Mouse (Mus musculus): Measurements from ENCODE around the gene Gm11938.
"Not testable (repeated sequence)": the region's sequence is repeated elsewhere in the genome, so short reads cannot be mapped to it uniquely, and the experiment has no call there.

Gene Gm11938

DNA sequence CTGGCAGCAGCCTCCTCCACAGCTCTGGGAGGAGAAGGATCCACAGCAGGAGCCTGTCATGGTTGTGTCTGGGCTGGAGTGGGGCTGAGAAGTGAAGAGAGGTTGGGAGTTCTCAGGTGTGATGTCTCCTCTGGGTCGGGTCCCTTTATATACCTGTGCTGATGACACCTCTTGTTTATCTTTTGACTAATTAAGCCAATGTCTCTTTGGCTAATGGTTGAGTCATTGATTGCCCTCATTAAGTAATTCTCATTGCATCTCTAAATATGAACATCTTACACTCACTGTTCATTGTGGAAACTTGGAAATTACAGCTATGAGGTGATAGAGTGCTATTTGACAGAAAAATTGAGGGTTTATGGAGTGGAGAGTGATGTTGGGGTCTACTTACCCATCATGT is at the start of gene Gm11938:
Gene Gm11938 (minus strand): TSS at position 101 of the 400 bp plus-strand sequence.
- DNase-seq: not testable (repeated sequence)

DNA sequence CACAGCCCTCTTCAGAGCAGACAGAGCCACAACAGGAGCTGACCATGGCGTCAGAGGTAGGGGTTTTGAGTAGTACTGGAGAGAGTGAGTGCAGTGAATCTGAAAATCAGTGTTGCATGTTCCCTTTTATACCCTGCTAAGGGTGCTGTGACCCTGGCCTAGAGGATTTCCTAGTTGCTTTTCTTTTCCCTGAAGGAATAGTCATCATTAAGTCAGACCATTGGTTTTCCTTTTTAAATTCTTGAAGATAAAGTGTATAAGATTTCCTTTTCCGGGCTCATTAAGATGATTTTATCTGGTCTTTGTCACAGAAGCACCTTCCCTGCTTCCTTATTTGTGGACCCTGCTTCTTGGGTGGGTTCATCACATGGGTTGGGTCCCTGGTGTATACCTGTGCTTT is 47.0 kb upstream of the Gm11938 start, which contains the start of gene Gm11555:
Gene Gm11555 (minus strand): TSS at position 101 of the 400 bp plus-strand sequence.
- DNase-seq: no peak

DNA sequence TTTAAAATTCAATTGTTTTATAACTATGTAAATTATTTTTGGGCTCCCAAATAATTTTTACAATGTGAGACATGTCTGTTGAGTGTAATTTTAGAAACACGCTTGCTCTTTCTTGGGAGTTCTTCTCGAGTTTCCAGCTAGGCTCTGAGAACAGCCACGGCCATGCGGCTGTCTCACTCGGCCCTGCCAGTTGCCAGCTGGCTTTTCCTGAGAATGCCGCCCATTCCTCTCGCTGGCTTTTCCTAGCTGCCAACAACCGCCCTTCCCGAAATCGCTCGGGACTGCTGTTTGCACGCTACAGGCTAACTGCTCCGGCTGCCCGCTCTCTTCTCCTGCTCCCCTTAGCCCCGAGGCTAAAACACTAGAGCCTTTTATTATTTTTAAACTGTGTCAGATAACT is 43.3 kb upstream of the Gm11938 start:
- no peak for DNase-seq

DNA sequence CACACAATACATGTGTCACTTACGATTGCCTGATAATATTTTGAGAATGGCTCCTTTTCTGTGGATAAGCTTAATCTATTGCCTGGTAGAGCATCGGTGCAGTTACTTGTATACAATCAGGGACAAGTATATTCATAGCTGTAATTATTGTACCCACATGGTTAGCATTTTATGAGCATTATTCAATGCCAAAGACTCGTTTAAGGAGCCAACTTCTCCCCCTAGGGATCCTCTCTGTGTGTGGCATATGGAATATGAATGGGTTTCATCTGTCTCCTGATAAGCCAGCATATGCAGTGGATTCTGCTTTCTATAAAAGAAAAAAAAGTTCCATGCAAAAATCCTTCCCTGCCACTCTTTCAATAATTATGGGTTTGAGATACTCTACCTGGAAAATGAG is 41.2 kb upstream of the Gm11938 start:
- DNase-seq: no peak

DNA sequence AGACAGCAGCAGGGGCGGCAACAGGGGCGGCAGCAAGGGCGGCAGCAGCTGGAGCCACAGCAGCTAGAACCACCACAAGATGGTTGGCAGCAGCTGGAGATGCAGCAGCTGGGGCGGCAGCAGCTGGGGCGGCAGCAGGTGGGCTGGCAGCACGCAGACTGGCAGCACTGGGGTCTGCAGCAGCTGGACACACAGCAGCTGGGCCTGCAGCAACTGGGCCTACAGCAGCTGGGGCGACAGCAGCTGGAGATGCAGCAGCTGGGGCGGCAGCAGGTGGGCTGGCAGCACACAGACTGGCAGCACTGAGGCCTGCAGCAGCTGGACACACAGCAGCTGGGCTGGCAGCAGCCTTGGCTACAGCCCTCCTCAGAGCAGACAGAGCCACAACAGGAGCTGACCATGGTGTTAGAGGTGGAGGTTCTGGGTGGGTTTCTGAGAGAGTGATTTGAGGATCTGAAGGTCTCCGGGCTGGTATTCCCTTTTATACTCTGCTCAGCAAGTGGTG is 40.6 kb upstream of the Gm11938 start, which contains the start of gene Krtap4-7:
Gene Krtap4-7 (minus strand): TSS at position 455 of the 505 bp plus-strand sequence.
- not testable (repeated sequence) for DNase-seq

DNA sequence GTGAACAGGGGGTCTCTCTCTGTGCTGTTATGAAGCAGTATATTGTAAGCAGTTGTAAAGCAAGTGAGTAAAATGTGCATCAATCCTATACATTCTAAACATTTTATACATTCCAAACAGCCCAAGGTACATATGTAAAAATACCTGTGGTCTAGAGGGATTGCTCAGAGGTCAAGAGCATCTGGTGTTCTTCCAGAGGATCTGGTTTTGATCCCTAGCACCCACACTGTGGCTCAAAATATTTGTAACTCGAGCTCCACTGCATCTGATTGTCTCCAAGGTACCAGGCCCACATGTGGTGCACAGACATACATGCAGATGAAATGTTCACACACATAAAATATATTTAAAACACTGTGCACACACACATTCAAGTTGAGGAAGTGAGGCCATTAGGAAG is 37.8 kb upstream of the Gm11938 start:
- DNase-seq: no peak

DNA sequence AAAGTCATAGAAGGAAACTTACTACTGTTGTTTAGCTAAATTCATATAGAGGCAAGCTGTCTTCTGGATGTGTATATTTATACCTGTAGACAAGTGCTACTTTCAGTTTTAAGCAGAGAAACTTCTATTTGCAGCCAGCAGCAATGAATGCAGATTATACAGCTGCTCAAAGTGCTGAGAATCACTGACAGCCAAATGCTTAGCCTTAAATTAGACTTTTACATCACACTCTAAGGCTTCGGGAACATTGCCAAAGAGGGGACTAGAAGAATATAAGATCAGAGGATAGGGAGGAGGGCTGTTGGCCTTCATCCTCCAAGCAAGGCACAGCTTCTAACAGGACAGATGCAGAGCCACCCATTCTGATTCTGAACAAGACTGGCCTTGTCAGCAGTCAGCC is 34.0 kb upstream of the Gm11938 start:
- no peak for DNase-seq

DNA sequence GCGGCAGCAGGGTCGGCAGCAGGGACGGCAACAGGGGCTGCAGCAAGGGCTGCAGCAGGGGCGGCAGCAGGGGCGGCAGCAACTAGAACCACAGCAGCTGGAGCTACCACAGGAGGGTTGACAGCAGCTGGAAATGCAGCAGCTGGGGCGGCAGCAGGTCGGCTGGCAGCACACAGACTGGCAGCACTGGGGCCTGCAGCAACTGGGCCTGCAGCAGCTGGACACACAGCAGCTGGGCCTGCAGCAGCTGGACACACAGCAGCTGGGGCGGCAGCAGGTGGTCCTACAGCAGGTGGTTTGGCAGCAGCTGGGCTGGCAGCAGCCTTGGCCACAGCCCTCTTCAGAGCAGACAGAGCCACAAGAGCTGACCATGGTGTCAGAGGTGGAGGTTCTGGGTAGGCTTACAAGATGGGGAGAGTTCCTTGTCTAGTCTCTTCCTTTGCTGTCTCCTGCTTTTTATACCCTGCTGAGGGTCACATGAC is 31.6 kb upstream of the Gm11938 start, which contains the start of gene Krtap4-2:
Gene Krtap4-2 (minus strand): TSS at position 432 of the 482 bp plus-strand sequence.
- DNase-seq: no peak

DNA sequence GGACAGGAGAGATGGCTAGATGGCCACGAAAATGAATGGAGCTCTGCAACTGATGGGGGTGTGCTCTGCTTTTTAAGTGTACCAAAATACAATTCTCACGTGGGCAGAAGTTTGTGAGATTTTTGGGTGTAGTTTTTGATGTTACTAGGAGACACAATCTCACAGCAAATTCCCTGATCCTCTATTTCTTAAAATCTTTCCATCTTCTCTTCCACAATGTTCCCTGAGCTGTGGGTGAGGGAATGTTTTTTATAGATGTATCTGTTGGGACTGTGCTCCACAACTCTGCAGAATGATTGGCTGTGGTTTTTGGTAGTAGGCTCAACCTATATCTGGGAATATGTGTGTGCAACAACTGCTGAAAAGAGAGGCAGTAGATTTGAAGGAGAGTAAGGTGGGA is 30.2 kb upstream of the Gm11938 start:
- no peak for DNase-seq

DNA sequence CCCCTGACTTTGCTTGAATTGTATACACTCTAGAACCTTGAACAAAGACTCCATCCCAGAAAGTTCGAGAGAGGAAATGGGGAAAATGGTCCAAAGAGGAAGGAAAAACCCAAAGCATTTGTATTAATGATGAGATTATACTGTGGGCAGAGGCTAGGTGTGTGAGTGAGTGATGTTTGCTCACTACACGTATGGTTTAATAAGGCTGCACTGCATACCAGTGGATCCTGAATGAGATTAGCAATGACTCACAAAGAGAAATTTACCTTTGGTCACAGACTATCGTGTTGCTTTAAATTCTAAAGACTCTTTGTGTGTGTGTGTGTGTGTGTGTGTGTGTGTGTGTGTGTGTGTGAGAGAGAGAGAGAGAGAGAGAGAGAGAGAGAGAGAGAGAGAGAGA is 27.8 kb upstream of the Gm11938 start:
- DNase-seq: no peak

DNA sequence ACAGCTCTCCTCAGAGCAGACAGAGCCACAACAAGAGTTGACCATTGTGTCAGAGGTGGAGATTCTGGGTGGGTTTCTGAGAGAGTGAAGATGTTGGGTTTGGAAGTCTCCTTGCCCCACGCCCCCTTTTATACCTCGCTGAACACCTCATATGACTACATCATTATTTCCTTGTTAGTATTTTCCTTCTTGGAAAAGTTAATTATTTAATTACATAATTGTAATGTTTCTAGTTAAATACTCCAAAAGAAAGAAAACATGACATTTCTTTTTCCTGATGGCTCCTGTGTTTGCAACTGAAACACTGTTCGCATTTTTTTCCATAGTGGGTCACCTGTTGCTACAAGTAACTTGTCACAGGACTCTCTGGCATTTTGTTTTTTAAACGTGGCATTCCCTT is 25.0 kb upstream of the Gm11938 start, which contains the start of gene Krtap4-1:
Gene Krtap4-1 (minus strand): TSS at position 101 of the 400 bp plus-strand sequence.
- DNase-seq: no peak

DNA sequence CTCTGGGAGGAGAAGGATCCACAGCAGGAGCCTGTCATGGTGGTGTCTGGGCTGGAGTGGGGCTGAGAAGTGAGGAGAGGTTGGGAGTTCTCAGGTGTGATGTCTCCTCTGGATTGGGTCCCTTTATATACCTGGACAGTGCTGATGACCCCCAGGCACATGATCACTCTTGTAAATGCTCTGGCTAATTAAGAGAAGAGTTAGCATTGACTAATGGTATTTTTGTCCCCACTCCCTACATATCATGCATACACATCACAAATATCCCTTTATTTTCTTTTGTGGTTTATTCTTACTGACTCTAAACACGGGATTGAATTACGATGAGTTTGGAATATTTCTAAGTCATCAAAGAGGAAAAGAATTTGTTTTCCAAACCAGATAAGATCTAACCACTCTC is 17.2 kb upstream of the Gm11938 start, which contains the start of gene Gm11562:
Gene Gm11562 (minus strand): TSS at position 101 of the 400 bp plus-strand sequence.
- no peak for DNase-seq

DNA sequence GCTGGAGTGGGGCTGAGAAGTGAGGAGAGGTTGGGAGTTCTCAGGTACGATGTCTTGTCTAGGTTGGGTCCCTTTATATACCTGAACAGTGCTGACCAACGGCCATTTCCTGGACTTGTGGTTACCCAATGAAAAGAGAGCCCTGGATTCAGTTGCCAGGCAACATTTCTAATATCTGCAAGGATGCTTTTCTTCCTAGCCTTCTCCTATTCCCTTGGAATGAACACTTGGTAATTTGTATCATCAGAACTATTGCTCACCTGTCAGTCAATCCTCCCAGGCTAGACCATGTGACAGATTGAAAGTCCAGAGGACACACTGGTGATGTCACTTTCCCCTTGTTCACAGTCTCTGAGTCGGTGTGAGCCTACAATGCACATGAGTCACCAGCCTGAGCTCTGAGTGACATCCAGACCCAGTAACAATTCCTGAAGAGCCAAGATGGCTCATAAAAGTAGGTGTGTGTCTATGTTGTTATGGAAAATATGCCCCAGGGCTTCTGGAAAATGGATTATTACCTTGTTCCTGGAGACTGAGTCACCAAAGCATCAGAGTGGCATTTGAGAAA is 11.8 kb upstream of the Gm11938 start, which contains the start of gene Krtap2-4:
Gene Krtap2-4 (minus strand): TSS at position 51 of the 568 bp plus-strand sequence.
- no peak for DNase-seq

DNA sequence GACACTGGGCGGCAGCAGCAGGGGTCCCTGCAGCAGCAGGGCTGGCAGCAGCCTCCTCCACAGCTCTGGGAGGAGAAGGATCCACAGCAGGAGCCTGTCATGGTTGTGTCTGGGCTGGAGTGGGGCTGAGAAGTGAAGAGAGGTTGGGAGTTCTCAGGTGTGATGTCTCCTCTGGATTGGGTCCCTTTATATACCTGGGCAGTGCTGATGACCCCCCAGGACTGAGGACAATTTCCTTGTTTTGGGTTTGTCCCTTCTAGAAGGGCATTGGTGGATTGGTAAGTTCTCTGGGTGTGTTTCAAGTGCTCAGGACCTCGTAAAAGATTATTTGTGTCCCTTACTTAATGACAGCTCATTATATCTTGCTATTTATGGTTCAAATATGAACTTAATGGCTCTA is 7.0 kb upstream of the Gm11938 start, which contains the start of gene Gm11937:
Gene Gm11937 (minus strand): TSS at position 101 of the 400 bp plus-strand sequence.
- not testable (repeated sequence) for DNase-seq

DNA sequence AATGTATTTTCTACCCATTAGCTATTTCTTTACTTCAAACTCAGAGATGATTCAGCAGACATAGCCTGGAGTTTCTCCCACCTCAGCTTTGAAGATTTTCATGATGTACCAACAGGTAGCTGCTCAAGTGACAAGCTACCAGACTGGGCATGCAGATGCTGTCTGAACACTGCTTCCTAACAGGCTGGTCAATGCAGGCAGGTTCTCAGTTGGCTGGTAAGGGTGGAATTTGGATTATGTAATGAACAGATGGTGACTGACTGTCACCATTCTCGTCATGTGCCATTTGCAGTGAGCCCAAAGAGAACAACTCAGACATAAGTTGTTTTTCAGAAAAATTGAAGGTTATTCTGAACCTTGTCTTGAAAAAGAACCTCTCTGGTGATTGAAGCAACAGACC is 6.0 kb upstream of the Gm11938 start:
- no peak for DNase-seq

DNA sequence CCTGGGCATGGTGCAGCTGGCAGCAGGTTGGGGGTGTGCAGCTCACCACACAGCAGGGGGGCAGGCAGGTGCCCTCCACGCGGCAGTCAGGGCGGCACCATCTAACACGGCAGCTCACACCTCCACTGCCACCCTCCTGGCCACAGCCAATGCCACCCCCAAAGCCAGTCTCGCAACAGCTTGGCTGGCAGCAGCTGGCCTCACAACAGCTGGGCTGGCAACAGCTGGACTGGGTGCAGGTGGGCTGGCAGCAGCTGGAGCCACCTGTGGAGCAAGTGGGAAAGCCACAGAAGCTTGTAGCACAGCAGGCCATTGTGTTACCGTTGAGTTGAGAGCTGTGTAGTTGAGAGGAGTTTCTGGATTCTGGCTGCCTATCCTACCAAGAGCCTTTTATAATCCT is 5.4 kb downstream of the Gm11938 start, which contains the start of gene Krtap9-3:
Gene Krtap9-3 (minus strand): TSS at position 364 of the 400 bp plus-strand sequence.
- not testable (repeated sequence) for DNase-seq

DNA sequence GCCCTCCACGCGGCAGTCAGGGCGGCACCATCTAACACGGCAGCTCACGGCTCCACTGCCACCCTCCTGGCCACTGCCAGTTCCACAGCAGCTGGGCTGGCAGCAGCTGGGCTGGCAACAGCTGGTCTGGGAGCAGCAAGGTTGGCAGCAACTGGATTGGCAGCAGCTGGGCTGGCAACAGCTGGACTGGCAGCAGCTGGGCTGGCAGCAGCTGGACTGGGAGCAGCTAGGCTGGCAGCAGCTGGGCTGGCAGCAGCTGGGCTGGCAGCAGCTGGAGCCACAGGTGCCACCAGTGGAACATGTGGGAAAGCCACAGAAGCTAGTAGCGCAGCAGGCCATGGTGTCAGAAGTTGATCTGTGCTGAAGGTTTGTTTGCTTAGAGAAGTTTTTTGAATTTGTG is 12.1 kb downstream of the Gm11938 start, which contains the start of gene Krtap1-3:
Gene Krtap1-3 (minus strand): TSS at position 359 of the 400 bp plus-strand sequence.
- DNase-seq: no peak

DNA sequence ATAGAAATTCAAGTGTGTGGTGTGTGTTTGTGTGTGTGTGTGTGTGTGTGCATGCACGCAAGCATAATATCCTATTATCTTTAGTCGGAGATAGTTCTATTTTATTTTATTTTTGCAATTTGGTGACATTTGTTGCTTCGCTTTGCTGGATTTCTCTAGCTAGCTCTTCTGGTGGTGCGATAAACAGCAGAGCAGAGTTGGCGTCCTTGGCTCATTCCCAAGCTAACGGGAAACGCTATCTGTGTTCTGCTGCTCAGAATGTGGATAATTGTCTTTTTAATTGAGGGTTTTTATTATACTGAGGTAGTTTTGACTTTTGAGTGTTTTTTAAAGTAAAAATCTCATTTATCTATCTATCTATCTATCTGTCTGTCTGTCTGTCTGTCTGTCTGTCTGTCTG is 18.0 kb downstream of the Gm11938 start:
- DNase-seq: no peak

DNA sequence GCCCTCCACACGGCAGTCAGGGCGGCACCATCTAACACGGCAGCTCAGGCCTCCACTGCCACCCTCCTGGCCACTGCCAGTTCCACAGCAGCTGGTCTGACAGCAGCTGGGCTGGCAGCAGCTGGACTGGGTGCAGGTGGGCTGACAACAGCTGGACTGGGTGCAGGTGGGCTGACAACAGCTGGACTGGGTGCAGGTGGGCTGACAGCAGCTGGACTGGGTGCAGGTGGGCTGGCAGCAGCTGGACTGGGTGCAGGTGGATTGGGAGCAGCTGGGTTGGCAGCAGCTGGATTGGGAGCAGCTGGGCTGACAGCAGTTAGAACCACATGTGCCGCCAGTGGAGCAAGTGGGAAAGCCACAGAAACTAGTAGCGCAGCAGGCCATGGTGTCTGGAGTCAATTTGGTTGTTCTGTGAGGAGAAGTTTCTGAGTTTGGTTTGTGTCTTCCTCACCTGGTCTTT is 19.8 kb downstream of the Gm11938 start, which contains the start of gene Krtap1-4:
Gene Krtap1-4 (minus strand): TSS at position 410 of the 460 bp plus-strand sequence.
- DNase-seq: no peak

DNA sequence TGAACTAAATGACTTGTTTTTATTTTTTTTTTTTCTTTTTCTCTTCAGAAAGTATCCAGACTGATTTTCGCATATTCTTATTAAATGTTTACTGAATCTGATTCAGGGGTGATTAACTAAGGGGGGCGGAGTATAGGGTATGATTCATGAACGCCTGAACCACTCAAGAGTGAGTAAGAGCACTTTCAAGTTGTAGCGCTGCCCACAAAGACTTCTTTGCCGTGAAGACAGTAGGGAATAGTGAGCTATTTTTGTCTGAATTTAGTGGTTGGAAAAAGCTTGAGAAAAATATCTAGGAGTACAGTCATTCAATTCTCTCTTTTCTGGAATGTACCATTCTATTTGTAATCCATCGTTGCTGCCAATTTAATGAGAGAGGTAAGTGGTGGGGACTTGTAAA is 21.5 kb downstream of the Gm11938 start:
- DNase-seq: no peak

DNA sequence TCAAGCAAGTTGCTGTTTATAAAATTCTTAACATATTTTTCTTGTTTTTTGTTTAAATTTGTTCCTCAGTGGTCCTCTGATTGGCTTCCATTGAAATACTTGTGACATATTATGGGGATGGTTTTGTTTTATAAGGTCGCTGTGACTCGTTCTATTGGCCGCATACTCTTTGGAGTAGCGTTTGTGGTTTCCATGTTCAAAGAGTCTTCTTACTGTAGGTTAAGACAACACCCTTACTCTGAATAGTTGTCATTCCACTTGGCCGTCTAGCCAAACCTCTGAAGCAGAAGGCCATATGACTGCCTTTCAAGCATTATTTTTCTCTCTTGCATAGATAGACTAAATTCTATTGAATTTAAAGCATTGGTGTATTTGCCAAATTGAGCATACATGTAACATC is 22.1 kb downstream of the Gm11938 start:
- no peak for DNase-seq

DNA sequence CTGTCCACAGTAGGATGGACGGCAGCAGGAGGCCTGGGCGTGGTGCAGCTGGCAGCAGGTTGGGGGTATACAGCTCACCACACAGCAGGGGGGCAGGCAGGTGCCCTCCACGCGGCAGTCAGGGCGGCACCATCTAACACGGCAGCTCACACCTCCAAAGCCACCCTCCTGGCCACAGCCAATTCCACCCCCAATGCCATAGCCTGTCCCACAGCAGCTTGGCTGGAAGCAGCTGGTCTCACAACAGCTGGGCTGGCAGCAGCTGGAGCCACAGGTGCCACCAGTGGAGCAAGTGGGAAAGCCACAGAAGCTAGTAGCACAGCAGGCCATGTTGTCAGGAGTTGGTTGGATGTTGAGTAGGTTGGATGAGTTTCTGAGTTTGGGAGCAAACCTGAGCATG is 22.5 kb downstream of the Gm11938 start, which contains the start of gene Krtap1-5:
Gene Krtap1-5 (minus strand): TSS at position 381 of the 400 bp plus-strand sequence.
- no peak for DNase-seq

DNA sequence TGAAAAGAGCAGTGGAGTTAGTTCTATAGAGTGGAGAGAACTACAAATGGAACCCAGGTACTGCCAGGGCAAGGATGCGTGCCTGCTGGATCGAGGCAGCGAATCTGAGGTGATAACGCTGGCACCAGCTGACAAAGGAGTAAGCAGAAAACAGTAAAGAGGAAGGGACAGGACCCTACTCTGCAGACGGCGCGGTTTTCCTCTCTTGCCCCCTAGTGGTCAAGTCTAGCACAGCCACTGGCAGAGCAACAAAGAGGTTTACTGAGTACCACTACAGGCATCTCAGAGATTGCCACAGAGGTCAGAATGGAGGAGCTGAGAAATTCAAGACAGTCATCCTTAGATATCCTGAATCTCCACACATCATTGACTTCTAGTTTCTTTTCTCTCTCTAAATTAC is 29.0 kb downstream of the Gm11938 start:
- peak; percentile 22 for DNase-seq

DNA sequence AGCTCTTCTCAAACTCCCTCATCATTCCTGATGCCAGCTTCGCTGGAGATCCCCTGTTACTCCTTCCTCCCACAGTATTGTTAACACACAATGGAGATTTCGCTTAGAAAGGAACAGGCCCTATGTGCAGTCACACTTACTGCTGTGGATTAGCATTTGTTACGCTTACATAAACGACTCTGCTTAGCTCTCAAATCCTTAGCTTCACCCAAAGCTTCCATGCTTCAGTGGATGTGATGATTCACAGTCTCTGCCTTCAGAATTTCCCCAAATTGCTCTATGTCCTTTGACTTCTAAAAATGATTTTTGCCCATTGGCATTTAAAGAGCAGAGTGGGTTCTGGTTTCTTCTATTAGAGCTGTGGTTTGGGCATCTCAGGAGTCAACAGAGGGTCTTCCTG is 29.9 kb downstream of the Gm11938 start:
- DNase-seq: no peak

Measured in kidney, adult 11 months (tissue).